In genomic region chr7:66179120-66179581, GRCm38 (mm10) we compare ENCODE assay signal across 8 mouse cellular contexts.
DNase-seq lines count a peak whose midpoint lies in the region; ATAC-seq lines count a peak whose summit lies in the region.

No protein-coding gene starts in this region.

- 52% methylated on average over 10 of the region's 10 CpGs for WGBS in liver, embryonic 11.5 days

- intact Hi-C loops in gastrocnemius, postnatal 36 days (cut with DNase I): no loop called here
- intact Hi-C loops in left cerebral cortex, postnatal 10 days (cut with DNase I): loop anchor here (5.0 kb wide), 1 partner anchor 63 kb away; no protein-coding TSS in a partner anchor

- no peak overlapping the region for H3K4me2 ChIP-seq in liver, embryonic 11.5 days

- H3K4me1 ChIP-seq in liver, embryonic 11.5 days (replicated peaks; ENCODE audit: control insufficient read depth, insufficient read depth, low read length): peaks cover 11% of the 10 kb centered on the region

- H3K27ac ChIP-seq in liver, embryonic 11.5 days (ENCODE audit: low read depth, low read length): no peak overlapping the region

- no peak overlapping the region for H3K9ac ChIP-seq in liver, embryonic 11.5 days (ENCODE audit: low read depth, low read length)

- H3K4me3 ChIP-seq in liver, embryonic 11.5 days (ENCODE audit: low read depth, low read length): no peak overlapping the region

- 0 out of 2 replicates have a peak, but pooled peaks have one; percentile 17 for ATAC-seq in liver, embryonic 11.5 days (replicated peaks; ENCODE audit: low FRiP score)

- no peaks in the 10 kb centered on the region for H3K27me3 ChIP-seq in liver, embryonic 11.5 days (replicated peaks; ENCODE audit: control insufficient read depth, insufficient read depth, low read length)

- H3K36me3 ChIP-seq in liver, embryonic 11.5 days (ENCODE audit: control insufficient read depth, insufficient read depth, low read length): peaks cover 9% of the 10 kb centered on the region; the same call in 1 of the 2 replicates

- DNase-seq in liver, embryonic 11.5 days (ENCODE audit: low spot score): no peak
- DNase-seq in liver: no peak
- DNase-seq in brain, adult 2 months (ENCODE audit: low read depth, low spot score): peak; percentile 50
- DNase-seq in gastrocnemius, postnatal 36 days: peak; percentile 27 to 38
- DNase-seq in left cerebral cortex, postnatal 10 days (ENCODE audit: extremely low spot score in 1 of 2, low spot score in 2 of 2): peak; percentile 56 to 63
- peak; percentile 82 to 91 for DNase-seq in natural killer cell, adult 2 months (ENCODE audit: low spot score in 2 of 2)
- DNase-seq in cerebellum, adult 11-12 months: no peak
- no peak for DNase-seq in embryo, embryonic 10 days (ENCODE audit: low spot score)

- H3K9me3 ChIP-seq in liver, embryonic 11.5 days (ENCODE audit: control insufficient read depth, low read length): no peaks in the 10 kb centered on the region; the same call in 1 of the 2 replicates

Comparison
In these comparisons a context has a peak if more than half of its experiments do, and no peak if none do; other contexts are left out.
1. DNase-seq: peak in brain, adult 2 months (single experiment), gastrocnemius, postnatal 36 days (2 of 2), left cerebral cortex, postnatal 10 days (2 of 2) and natural killer cell, adult 2 months (2 of 2); none in liver, embryonic 11.5 days (single experiment), liver (single experiment), cerebellum, adult 11-12 months (single experiment) and embryo, embryonic 10 days (single experiment).